Mouse (Mus musculus) CH12.LX (cell line): ENCODE measurements around the gene Ankrd11. TPM values are rescaled to one million over a fixed set of nuclear protein-coding genes. Genes with fewer than 3 reads are reported as not detected.

Experiments
- DNase-seq: peaks from one replicate; pipeline ENCODE4 v3.0.0-alpha.2; 2013; ENCODE audit errors: extremely low read depth
- H3K27ac ChIP-seq: 2 replicates; pipeline ENCODE4 v1.5.1; 2012; ENCODE audit warnings: low read depth, mild to moderate bottlenecking, control low read depth, moderate library complexity; ENCODE audit not compliant: insufficient read depth
- H3K27me3 ChIP-seq: replicated peaks from 2 replicates; pipeline ENCODE3; 2012; ENCODE audit warnings: inconsistent platforms
- H3K36me3 ChIP-seq, 2 experiments: replicated peaks in 1 of 2; 2 replicates each; pipeline versions ENCODE3 to v1.6.1; 2012; ENCODE audit warnings: inconsistent platforms in 1 of 2, low read length in 1 of 2, mild to moderate bottlenecking in 1 of 2, mixed read lengths in 1 of 2, moderate library complexity in 1 of 2; ENCODE audit not compliant: control insufficient read depth in 1 of 2, insufficient read depth in 1 of 2
- H3K4me1 ChIP-seq, 2 experiments: 2 replicates each; pipeline ENCODE4 v1.6.1; 2012; ENCODE audit warnings: inconsistent platforms in 1 of 2, moderate library complexity in 1 of 2; ENCODE audit not compliant: insufficient read depth in 2 of 2, control insufficient read depth in 1 of 2
- H3K4me2 ChIP-seq: 2 replicates; pipeline ENCODE4 v1.6.1; 2012; ENCODE audit warnings: low read depth, mild to moderate bottlenecking, control low read depth; ENCODE audit not compliant: poor library complexity, insufficient read depth, severe bottlenecking
- H3K4me3 ChIP-seq, 3 experiments: fragments of 150-350 bp in 1 of 3; sonication (generic) in 1 of 3; replicated peaks in 1 of 3; 2 replicates each; pipeline versions ENCODE3 to v1.5.1; 2011 to 2012; ENCODE audit warnings: low read depth in 2 of 3, low read length in 2 of 3, mild to moderate bottlenecking in 2 of 3, moderate library complexity in 2 of 3, control low read depth in 1 of 3, improper control_type of control experiment in 1 of 3, inconsistent platforms in 1 of 3, mixed read lengths in 1 of 3; ENCODE audit not compliant: poor library complexity in 1 of 3
- H3K79me2 ChIP-seq: replicated peaks from 2 replicates; pipeline ENCODE4 v1.6.1; 2012; ENCODE audit warnings: mild to moderate bottlenecking, moderate library complexity; ENCODE audit not compliant: control insufficient read depth, poor library complexity, insufficient read depth, severe bottlenecking; ENCODE audit errors: extremely low read depth
- H3K9ac ChIP-seq: 2 replicates; pipeline ENCODE4 v1.6.1; 2012; ENCODE audit warnings: low read depth, mild to moderate bottlenecking, control low read depth, moderate library complexity; ENCODE audit not compliant: insufficient read depth
- H3K9me3 ChIP-seq: replicated peaks from 2 replicates; pipeline ENCODE3; 2012; ENCODE audit warnings: low read length, inconsistent platforms, mixed read lengths
- CHD1 ChIP-seq: IDR thresholded peaks from 2 replicates; pipeline ENCODE4 v1.6.1; 2012; ENCODE audit warnings: low read depth, low read length, improper control_type of control experiment, inconsistent platforms
- E2F4 ChIP-seq: IDR thresholded peaks from 2 replicates; pipeline ENCODE4 v1.6.1; 2011; ENCODE audit warnings: low read depth, low read length, improper control_type of control experiment; ENCODE audit not compliant: insufficient replicate concordance
- ELF1 ChIP-seq: IDR thresholded peaks from 2 replicates; pipeline ENCODE4 v1.6.1; 2014; ENCODE audit warnings: low read depth, mild to moderate bottlenecking, inconsistent platforms, low read length, improper control_type of control experiment
- EP300 ChIP-seq: IDR thresholded peaks from 2 replicates; pipeline ENCODE4 v1.6.1; 2011; ENCODE audit warnings: low read length, improper control_type of control experiment
- ETS1 ChIP-seq: conservative IDR thresholded peaks from 2 replicates; pipeline ENCODE4 v1.6.1; 2012; ENCODE audit warnings: low read depth, mild to moderate bottlenecking, inconsistent platforms, low read length, improper control_type of control experiment, moderate library complexity
- GABPA ChIP-seq: IDR thresholded peaks from 2 replicates; pipeline ENCODE4 v1.6.1; 2012; ENCODE audit warnings: low read depth, low read length, improper control_type of control experiment, inconsistent platforms; ENCODE audit not compliant: insufficient replicate concordance
- HCFC1 ChIP-seq: IDR thresholded peaks from 2 replicates; pipeline ENCODE4 v1.6.1; 2012; ENCODE audit warnings: low read depth, mild to moderate bottlenecking, inconsistent platforms, low read length, improper control_type of control experiment
- IRF4 ChIP-seq: IDR thresholded peaks from 2 replicates; pipeline ENCODE4 v1.6.1; 2014; ENCODE audit warnings: low read depth, mild to moderate bottlenecking, inconsistent platforms, low read length, improper control_type of control experiment
- JUN ChIP-seq: IDR thresholded peaks from 2 replicates; pipeline ENCODE4 v1.6.1; 2011; ENCODE audit warnings: low read depth, mild to moderate bottlenecking, low read length, improper control_type of control experiment, moderate library complexity; ENCODE audit not compliant: insufficient read depth
- JUND ChIP-seq: conservative IDR thresholded peaks from 2 replicates; pipeline ENCODE4 v1.6.1; 2011; ENCODE audit warnings: low read depth, low read length, improper control_type of control experiment
- KAT2A ChIP-seq: IDR thresholded peaks from 2 replicates; pipeline ENCODE4 v1.6.1; 2012; ENCODE audit warnings: low read length, improper control_type of control experiment, inconsistent platforms; ENCODE audit not compliant: insufficient replicate concordance
- MAFK ChIP-seq: IDR thresholded peaks from 2 replicates; pipeline ENCODE4 v1.6.1; 2011; ENCODE audit warnings: low read length, improper control_type of control experiment; ENCODE audit not compliant: insufficient replicate concordance
- MEF2A ChIP-seq: IDR thresholded peaks from 2 replicates; pipeline ENCODE4 v1.6.1; 2014; ENCODE audit warnings: low read depth, mild to moderate bottlenecking, inconsistent platforms, low read length, improper control_type of control experiment, borderline replicate concordance
- NELFE ChIP-seq: IDR thresholded peaks from 2 replicates; pipeline ENCODE4 v1.6.1; 2011; ENCODE audit warnings: low read depth, low read length, improper control_type of control experiment
- PAX5 ChIP-seq: IDR thresholded peaks from 2 replicates; pipeline ENCODE4 v1.6.1; 2012; ENCODE audit warnings: low read length, inconsistent platforms, mixed read lengths
- POLR2A ChIP-seq: IDR thresholded peaks from 2 replicates; pipeline ENCODE4 v1.6.1; 2011; ENCODE audit warnings: low read depth, mild to moderate bottlenecking, improper control_type of control experiment, low read length
- POLR2AphosphoS2 ChIP-seq: IDR thresholded peaks from 2 replicates; pipeline ENCODE4 v1.6.1; 2011; ENCODE audit warnings: low read depth, low read length, improper control_type of control experiment
- SIN3A ChIP-seq: IDR thresholded peaks from 2 replicates; pipeline ENCODE4 v1.6.1; 2012; ENCODE audit warnings: low read length, improper control_type of control experiment, inconsistent platforms
- TBP ChIP-seq: conservative IDR thresholded peaks from 2 replicates; pipeline ENCODE4 v1.6.1; 2011; ENCODE audit warnings: low read depth, low read length, improper control_type of control experiment
- TCF12 ChIP-seq: IDR thresholded peaks from 2 replicates; pipeline ENCODE4 v1.6.1; 2014; ENCODE audit warnings: low read depth, mild to moderate bottlenecking, inconsistent platforms, low read length, improper control_type of control experiment
- UBTF ChIP-seq: IDR thresholded peaks from 2 replicates; pipeline ENCODE4 v1.6.1; 2012; ENCODE audit warnings: low read depth, mild to moderate bottlenecking, inconsistent platforms, low read length, improper control_type of control experiment, moderate library complexity
- USF1 ChIP-seq: IDR thresholded peaks from 2 replicates; pipeline ENCODE4 v1.6.1; 2014; ENCODE audit warnings: low read depth, mild to moderate bottlenecking, inconsistent platforms, low read length, improper control_type of control experiment
- ZMIZ1 ChIP-seq: IDR thresholded peaks from 2 replicates; pipeline ENCODE4 v1.6.1; 2012; ENCODE audit warnings: low read depth, mild to moderate bottlenecking, inconsistent platforms, low read length, improper control_type of control experiment
- ZNF384 ChIP-seq: IDR thresholded peaks from 2 replicates; pipeline ENCODE4 v1.6.1; 2012; ENCODE audit warnings: low read depth, low read length, improper control_type of control experiment, inconsistent platforms
- dilution Hi-C: fragments of 300-500 bp; cut with MboI; formaldehyde crosslinking; loops from 2 replicates; pipeline ENCODE4 v1.14.3; 2020; ENCODE audit warnings: low sequenced_read_pairs; ENCODE audit not compliant: extremely low pct_unique_long_range_greater_than_20kb, extremely low pct_ligation_motif_present
- in situ Hi-C: fragments of 300-500 bp; cut with MboI; formaldehyde crosslinking; loops from 3 replicates; pipeline ENCODE4 v1.14.3; 2019; ENCODE audit warnings: low sequenced_read_pairs, low pct_ligation_motif_present, low pct_unique_long_range_greater_than_20kb, mixed read lengths
- polyA plus RNA-seq: library from polyadenylated mRNA; unstranded; fragments of >175 nt; gene quantifications from 2 replicates; pipeline ENCODE4 v1.2.1, GENCODE M21; 2012; ENCODE audit warnings: low read depth; ENCODE audit not compliant: insufficient read length
- total RNA-seq, 2 experiments: library from RNA; depleted of rRNA; stranded (reverse); fragments of 300-350 nt in 1 of 2; fragments of >200 nt in 1 of 2; gene quantifications; 2 replicates each; pipeline ENCODE4 v1.2.3; 2012 to 2014

Gene Ankrd11
- total and polyA plus RNA-seq, 3 experiments = 37.4 to 74.9 (median 60.7) TPM

DNA sequence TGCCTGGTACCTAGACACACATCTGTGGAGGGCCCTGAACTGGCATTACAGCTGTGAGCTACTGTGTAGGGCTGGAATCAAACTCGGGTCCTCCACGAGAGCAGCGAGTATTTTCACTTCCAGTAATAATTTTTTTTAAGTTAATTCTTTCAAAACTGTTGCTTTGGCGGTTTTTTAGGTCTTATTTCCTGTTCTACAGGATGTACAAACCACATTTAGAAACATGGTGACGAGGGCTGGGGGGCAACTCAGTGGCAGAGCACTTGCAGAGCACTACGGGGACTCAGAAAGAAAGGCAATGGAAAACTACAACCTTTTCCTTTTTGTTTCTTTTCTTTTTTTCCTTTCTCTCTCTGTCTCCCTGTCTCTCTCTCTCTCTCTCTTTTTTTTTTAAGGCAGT lies 7.9 kb downstream of the Ankrd11 start:
- in situ Hi-C loops = no loop called here

GRCm38 (mm10) chr8:123033431-123033830 lies 8.6 kb downstream of the Ankrd11 start:
- H3K36me3 ChIP-seq = peaks cover 0 to 42% of the 10 kb centered on the region in 2 experiments
- no peak overlapping the region for H3K27ac ChIP-seq
- H3K4me2 ChIP-seq = peak overlapping the region; percentile 41
- TF ChIP-seq MAFK = no peak
- TF ChIP-seq UBTF = no peak
- TF ChIP-seq CHD1 = no peak
- no peak for TF ChIP-seq TBP
- TF ChIP-seq EP300 = no peak
- no peak for TF ChIP-seq IRF4
- no peak for TF ChIP-seq TCF12
- no peak for TF ChIP-seq ETS1
- no peak for TF ChIP-seq ELF1
- no peak for TF ChIP-seq POLR2AphosphoS2
- no peak for TF ChIP-seq USF1
- H3K9me3 ChIP-seq = no peaks in the 10 kb centered on the region
- no peak overlapping the region for H3K4me3 ChIP-seq
- H3K9ac ChIP-seq = peak overlapping the region; percentile 42; the same call in 1 of the 2 replicates
- no peak for DNase-seq
- H3K27me3 ChIP-seq = no peaks in the 10 kb centered on the region
- in situ Hi-C loops = no loop called here
- peaks cover 97% of the 10 kb centered on the region for H3K79me2 ChIP-seq
- dilution Hi-C loops = no loop called here
- H3K4me1 ChIP-seq = peaks cover 28 to 84% of the 10 kb centered on the region in 2 experiments

More for the DNA sequence above, 7.9 kb downstream of the Ankrd11 start:
- Histone ChIP-seq H3K4me2 (peak overlapping the region; percentile 41; the same call in 1 of the 2 replicates), H3K36me3 (peaks cover 0 to 39% of the 10 kb centered on the region in 2 experiments), H3K4me3 (no peak overlapping the region), H3K9ac (peak overlapping the region; percentile 42), H3K27ac (no peak overlapping the region), H3K27me3 (no peaks in the 10 kb centered on the region), H3K9me3 (no peaks in the 10 kb centered on the region), H3K4me1 (peaks cover 26 to 82% of the 10 kb centered on the region in 2 experiments), H3K79me2 (peaks cover 96% of the 10 kb centered on the region)
- dilution Hi-C loops = no loop called here
- TF ChIP-seq POLR2A (no peak), MAFK (0 out of 2 replicates have a peak, but pooled peaks have one; percentile 6), SIN3A (no peak), TBP (no peak), JUND (no peak), ZMIZ1 (no peak), GABPA (no peak), HCFC1 (no peak), ELF1 (no peak), TCF12 (no peak), PAX5 (no peak), MEF2A (0 out of 2 replicates have a peak, but pooled peaks have one; percentile 48), CHD1 (0 out of 2 replicates have a peak, but pooled peaks have one; percentile 13), ETS1 (0 out of 2 replicates have a peak, but pooled peaks have one; percentile 16), EP300 (0 out of 2 replicates have a peak, but pooled peaks have one; percentile 31), ZNF384 (peak; percentile 76), E2F4 (0 out of 2 replicates have a peak, but pooled peaks have one; percentile 79), JUN (no peak), KAT2A (no peak), IRF4 (no peak), NELFE (no peak), USF1 (no peak)
- DNase-seq = no peak
